Mouse (Mus musculus) olfactory bulb, adult 2 months (tissue): ENCODE measurements around the gene Olfr630.

ENCODE experiments used
- CTCF ChIP-seq: fragments of 200-500 bp; IDR thresholded peaks from 2 replicates; pipeline ENCODE4 v1.5.1; 2012; ENCODE audit warnings: low read depth, mild to moderate bottlenecking, low read length, moderate library complexity; ENCODE audit not compliant: insufficient read depth
- POLR2A ChIP-seq: fragments of 200-500 bp; IDR thresholded peaks from 2 replicates; pipeline ENCODE4 v1.6.1; 2012; ENCODE audit warnings: mild to moderate bottlenecking, low read depth, low read length, moderate library complexity; ENCODE audit not compliant: insufficient read depth

DNA sequence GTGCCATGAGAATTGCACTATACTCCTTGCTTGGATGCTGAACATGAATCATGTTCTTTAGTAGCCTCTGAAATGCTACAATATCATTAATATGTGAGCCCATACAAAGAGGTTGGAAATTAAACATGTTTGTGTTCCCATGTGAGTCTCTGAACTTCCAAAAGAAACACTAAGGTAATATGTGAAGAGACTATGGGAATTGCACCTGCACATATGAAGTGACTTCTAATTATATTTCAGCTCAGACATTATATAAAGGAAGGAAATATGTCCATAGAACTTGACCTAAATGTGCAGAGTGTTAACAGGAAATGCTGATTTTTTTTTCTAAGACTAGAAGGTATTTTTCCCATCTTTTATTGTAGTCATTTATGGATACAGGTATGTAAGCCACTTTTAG is 42.8 kb downstream of the Olfr630 start, which contains the start of gene Olfr243:
- TF ChIP-seq CTCF (no peak), POLR2A (no peak)
